Mouse (Mus musculus) heart, embryonic 11.5 days (tissue): ENCODE data around the gene Camk1d. TPM values are rescaled to one million over a fixed set of nuclear protein-coding genes. Genes with fewer than 3 reads are reported as not detected.

ENCODE experiments used
- ATAC-seq: fragments of 200-750 bp; cut with Nextera tagmentation; replicated peaks from 2 replicates; pipeline ENCODE4 v1.8.0; 2017; ENCODE audit warnings: moderate library complexity; ENCODE audit not compliant: insufficient number of reproducible peaks, low FRiP score, low TSS enrichment
- H3K27ac ChIP-seq: fragments of 300-500 bp; sonication (generic); 2 replicates; pipeline ENCODE4 v1.5.1; 2014; ENCODE audit warnings: mild to moderate bottlenecking, low read depth, low read length
- H3K27me3 ChIP-seq: fragments of 300-500 bp; sonication (generic); 2 replicates; pipeline ENCODE4 v1.6.1; 2014; ENCODE audit warnings: mild to moderate bottlenecking, low read length, mixed read lengths; ENCODE audit not compliant: control insufficient read depth, insufficient read depth
- H3K36me3 ChIP-seq: fragments of 300-500 bp; sonication (generic); 2 replicates; pipeline ENCODE4 v1.6.1; 2014; ENCODE audit warnings: mild to moderate bottlenecking, low read length, moderate library complexity, mixed read lengths; ENCODE audit not compliant: control insufficient read depth, insufficient read depth
- H3K4me1 ChIP-seq: fragments of 300-500 bp; sonication (generic); 2 replicates; pipeline ENCODE4 v1.6.1; 2014; ENCODE audit warnings: low read length; ENCODE audit not compliant: control insufficient read depth, insufficient read depth
- H3K4me2 ChIP-seq: fragments of 300-500 bp; sonication (generic); 2 replicates; pipeline ENCODE4 v1.6.1; 2014; ENCODE audit warnings: mild to moderate bottlenecking, moderate library complexity
- H3K4me3 ChIP-seq: fragments of 300-500 bp; sonication (generic); 2 replicates; pipeline ENCODE4 v1.5.1; 2014; ENCODE audit warnings: low read depth, low read length
- H3K9ac ChIP-seq: fragments of 300-500 bp; sonication (generic); 2 replicates; pipeline ENCODE4 v1.6.1; 2014; ENCODE audit warnings: mild to moderate bottlenecking, low read depth, low read length, moderate library complexity
- H3K9me3 ChIP-seq: fragments of 300-500 bp; sonication (generic); replicated peaks from 2 replicates; pipeline ENCODE4 v1.6.1; 2016; ENCODE audit warnings: low read length; ENCODE audit not compliant: control insufficient read depth
- WGBS: fragments of 180-500 bp; shearing (Covaris S2); extraction: QIAGEN DNeasy Blood & Tissue Kit; methylation state at CpG from one replicate; pipeline ENCODE4 v1.1.7; 2014; ENCODE audit not compliant: insufficient replicate concordance; 5-methylcytosine and 5-hydroxymethylcytosine counted together
- polyA plus RNA-seq: library from polyadenylated mRNA; unstranded; fragments of >200 nt; fragmentation: Nextera tagmentation; extraction: Ambion mirVana; gene quantifications from 2 replicates; pipeline ENCODE4 v1.2.1, GENCODE M21; 2014

Gene Camk1d
- polyA plus RNA-seq, 1 experiment from 2014 or later, result 2.9 TPM

- no peak overlapping the region for H3K4me2 ChIP-seq
- H3K36me3 ChIP-seq, result no peaks in the 10 kb centered on the region
- ATAC-seq, result no peak
- H3K9me3 ChIP-seq, result no peaks in the 10 kb centered on the region
- H3K4me3 ChIP-seq, result no peak overlapping the region
- H3K4me1 ChIP-seq, result no peaks in the 10 kb centered on the region
- H3K27ac ChIP-seq, result no peak overlapping the region
- WGBS, result 65% methylated on average over 3 of the region's 3 CpGs
- no peak overlapping the region for H3K9ac ChIP-seq
- no peaks in the 10 kb centered on the region for H3K27me3 ChIP-seq
Measured at GRCm38 (mm10) chr2:5371316-5371715, 343.0 kb downstream of the Camk1d start.

GRCm38 (mm10) chr2:5370591-5370990, 343.7 kb downstream of the Camk1d start:
- Histone ChIP-seq H3K9me3 (no peaks in the 10 kb centered on the region), H3K9ac (no peak overlapping the region), H3K4me2 (no peak overlapping the region), H3K36me3 (no peaks in the 10 kb centered on the region), H3K27me3 (no peaks in the 10 kb centered on the region), H3K27ac (no peak overlapping the region), H3K4me1 (no peaks in the 10 kb centered on the region), H3K4me3 (no peak overlapping the region)
- WGBS, result 70% methylated on average over 3 of the region's 3 CpGs
- no peak for ATAC-seq

- no peaks in the 10 kb centered on the region for H3K9me3 ChIP-seq
- WGBS, result 46% methylated on average over 5 of the region's 5 CpGs
- no peak overlapping the region for H3K4me2 ChIP-seq
- H3K36me3 ChIP-seq, result no peaks in the 10 kb centered on the region
- ATAC-seq, result no peak
- H3K27ac ChIP-seq, result no peak overlapping the region
- H3K4me3 ChIP-seq, result no peak overlapping the region
- H3K27me3 ChIP-seq, result no peaks in the 10 kb centered on the region
- H3K4me1 ChIP-seq, result no peaks in the 10 kb centered on the region
- H3K9ac ChIP-seq, result no peak overlapping the region
Measured at GRCm38 (mm10) chr2:5363836-5364235, 350.5 kb downstream of the Camk1d start.

GRCm38 (mm10) chr2:5358049-5358448, 356.3 kb downstream of the Camk1d start:
- Histone ChIP-seq H3K27me3 (no peaks in the 10 kb centered on the region), H3K4me2 (no peak overlapping the region), H3K36me3 (no peaks in the 10 kb centered on the region), H3K9ac (no peak overlapping the region), H3K9me3 (no peaks in the 10 kb centered on the region), H3K27ac (no peak overlapping the region), H3K4me1 (no peaks in the 10 kb centered on the region), H3K4me3 (no peak overlapping the region)
- 82% methylated on average over 5 of the region's 5 CpGs for WGBS
- no peak for ATAC-seq

- Histone ChIP-seq H3K9ac (no peak overlapping the region), H3K4me3 (no peak overlapping the region), H3K36me3 (no peaks in the 10 kb centered on the region), H3K9me3 (no peaks in the 10 kb centered on the region), H3K27ac (no peak overlapping the region), H3K4me1 (no peaks in the 10 kb centered on the region), H3K27me3 (no peaks in the 10 kb centered on the region), H3K4me2 (no peak overlapping the region)
- 68% methylated on average over 4 of the region's 4 CpGs for WGBS
- no peak for ATAC-seq
Measured at GRCm38 (mm10) chr2:5357056-5357455, 357.3 kb downstream of the Camk1d start.

GRCm38 (mm10) chr2:5352821-5353522, 361.3 kb downstream of the Camk1d start:
- H3K9me3 ChIP-seq, result no peaks in the 10 kb centered on the region
- 84% methylated on average over 13 of the region's 13 CpGs for WGBS

GRCm38 (mm10) chr2:5345344-5345743, 369.0 kb downstream of the Camk1d start:
- Histone ChIP-seq H3K9ac (no peak overlapping the region), H3K4me2 (no peak overlapping the region), H3K27ac (no peak overlapping the region), H3K36me3 (no peaks in the 10 kb centered on the region), H3K9me3 (no peaks in the 10 kb centered on the region), H3K4me3 (no peak overlapping the region), H3K4me1 (no peaks in the 10 kb centered on the region), H3K27me3 (no peaks in the 10 kb centered on the region)
- no peak for ATAC-seq
- WGBS, result 75% methylated on average over 9 of the region's 9 CpGs

More at GRCm38 (mm10) chr2:5352821-5353522, 361.3 kb downstream of the Camk1d start:
- Histone ChIP-seq H3K4me2 (no peak overlapping the region), H3K4me1 (no peaks in the 10 kb centered on the region), H3K9ac (no peak overlapping the region), H3K36me3 (no peaks in the 10 kb centered on the region), H3K4me3 (no peak overlapping the region), H3K27me3 (no peaks in the 10 kb centered on the region), H3K27ac (no peak overlapping the region)
- ATAC-seq, result no peak

GRCm38 (mm10) chr2:5327533-5328250, 386.6 kb downstream of the Camk1d start:
- H3K9me3 ChIP-seq, result no peaks in the 10 kb centered on the region
- no peak overlapping the region for H3K9ac ChIP-seq
- H3K27ac ChIP-seq, result no peak overlapping the region
- H3K4me3 ChIP-seq, result no peak overlapping the region
- H3K4me1 ChIP-seq, result no peaks in the 10 kb centered on the region
- WGBS, result 62% methylated on average over 12 of the region's 12 CpGs
- no peak overlapping the region for H3K4me2 ChIP-seq
- no peaks in the 10 kb centered on the region for H3K27me3 ChIP-seq
- no peaks in the 10 kb centered on the region for H3K36me3 ChIP-seq
- no peak for ATAC-seq

GRCm38 (mm10) chr2:5324806-5325205, 389.5 kb downstream of the Camk1d start:
- WGBS, result 72% methylated on average over 3 of the region's 3 CpGs
- no peak overlapping the region for H3K4me2 ChIP-seq
- H3K4me3 ChIP-seq, result no peak overlapping the region
- no peaks in the 10 kb centered on the region for H3K9me3 ChIP-seq
- no peaks in the 10 kb centered on the region for H3K27me3 ChIP-seq
- H3K36me3 ChIP-seq, result no peaks in the 10 kb centered on the region
- no peaks in the 10 kb centered on the region for H3K4me1 ChIP-seq
- H3K27ac ChIP-seq, result no peak overlapping the region
- H3K9ac ChIP-seq, result no peak overlapping the region
- ATAC-seq, result no peak
